Mouse (Mus musculus) MEL (cell line): Measurements from ENCODE around the gene Ucn2. TPM values are rescaled to one million over a fixed set of nuclear protein-coding genes. Genes with fewer than 3 reads are reported as not detected.

Experiments
- DNase-seq: peaks from one replicate; pipeline ENCODE4 v3.0.0; 2011; ENCODE audit warnings: low read depth, low spot score
- H3K27ac ChIP-seq: 2 replicates; pipeline ENCODE4 v1.5.1; 2012; ENCODE audit warnings: low read depth, mild to moderate bottlenecking, control low read depth, low read length, moderate library complexity; ENCODE audit not compliant: control insufficient read depth
- H3K27me3 ChIP-seq, 2 experiments: fragments of 150-350 bp in 1 of 2; sonication (generic) in 1 of 2; 2 replicates each; pipeline ENCODE4 v1.6.1; 2012; ENCODE audit warnings: low read length in 2 of 2, mild to moderate bottlenecking in 2 of 2, improper control_type of control experiment in 1 of 2, moderate library complexity in 1 of 2; ENCODE audit not compliant: insufficient read depth in 2 of 2, control insufficient read depth in 1 of 2
- H3K36me3 ChIP-seq, 2 experiments: 2 replicates each; pipeline ENCODE4 v1.6.1; 2012 to 2014; ENCODE audit warnings: low read length in 2 of 2, improper control_type of control experiment in 1 of 2, inconsistent platforms in 1 of 2, mild to moderate bottlenecking in 1 of 2; ENCODE audit not compliant: insufficient read depth in 2 of 2, control insufficient read depth in 1 of 2
- H3K4me1 ChIP-seq, 2 experiments: fragments of 150-350 bp in 1 of 2; sonication (generic) in 1 of 2; 2 replicates each; pipeline ENCODE4 v1.6.1; 2012; ENCODE audit warnings: low read length in 2 of 2, improper control_type of control experiment in 1 of 2, mild to moderate bottlenecking in 1 of 2; ENCODE audit not compliant: insufficient read depth in 2 of 2, control insufficient read depth in 1 of 2
- H3K4me3 ChIP-seq, 2 experiments: fragments of 150-350 bp in 1 of 2; sonication (generic) in 1 of 2; 2 replicates each; pipeline ENCODE4 v1.5.1; 2012; ENCODE audit warnings: low read depth in 2 of 2, low read length in 2 of 2, mild to moderate bottlenecking in 2 of 2, moderate library complexity in 2 of 2, control low read depth in 1 of 2, improper control_type of control experiment in 1 of 2; ENCODE audit not compliant: control insufficient read depth in 1 of 2, insufficient read depth in 1 of 2
- H3K79me2 ChIP-seq: 2 replicates; pipeline ENCODE4 v1.6.1; 2012; ENCODE audit warnings: mild to moderate bottlenecking, low read length, moderate library complexity; ENCODE audit not compliant: control insufficient read depth, poor library complexity, insufficient read depth
- H3K9ac ChIP-seq: 2 replicates; pipeline ENCODE4 v1.6.1; 2012; ENCODE audit warnings: low read depth, mild to moderate bottlenecking, control low read depth, low read length, moderate library complexity; ENCODE audit not compliant: control insufficient read depth, poor library complexity, severe bottlenecking
- H3K9me3 ChIP-seq: fragments of 150-350 bp; sonication (generic); replicated peaks from 2 replicates; pipeline ENCODE4 v1.6.1; 2012; ENCODE audit warnings: mild to moderate bottlenecking, low read length, improper control_type of control experiment, moderate library complexity; ENCODE audit not compliant: insufficient read depth
- BHLHE40 ChIP-seq: IDR thresholded peaks from 2 replicates; pipeline ENCODE4 v1.6.1; 2012; ENCODE audit warnings: low read depth, mild to moderate bottlenecking, inconsistent platforms, low read length, improper control_type of control experiment, borderline replicate concordance
- CHD1 ChIP-seq: IDR thresholded peaks from 2 replicates; pipeline ENCODE4 v1.6.1; 2012; ENCODE audit warnings: low read depth, mild to moderate bottlenecking, inconsistent platforms, low read length, improper control_type of control experiment
- CHD2 ChIP-seq: IDR thresholded peaks from 2 replicates; pipeline ENCODE4 v1.6.1; 2011; ENCODE audit warnings: low read length, improper control_type of control experiment
- CTCF ChIP-seq, 3 experiments: IDR thresholded peaks in 2 of 3; conservative IDR thresholded peaks in 1 of 3; 2 replicates each; pipeline ENCODE4 v1.5.1; 2011 to 2012; ENCODE audit warnings: low read length in 3 of 3, low read depth in 2 of 3, mild to moderate bottlenecking in 2 of 3, improper control_type of control experiment in 1 of 3, inconsistent platforms in 1 of 3, mixed read lengths in 1 of 3, moderate library complexity in 1 of 3; ENCODE audit not compliant: control insufficient read depth in 1 of 3, insufficient read depth in 1 of 3, poor library complexity in 1 of 3, severe bottlenecking in 1 of 3
- E2F4 ChIP-seq: IDR thresholded peaks from 2 replicates; pipeline ENCODE4 v1.6.1; 2011; ENCODE audit warnings: low read depth, low read length, improper control_type of control experiment, borderline replicate concordance
- ELF1 ChIP-seq: IDR thresholded peaks from 2 replicates; pipeline ENCODE4 v1.6.1; 2014; ENCODE audit warnings: low read depth, mild to moderate bottlenecking, inconsistent platforms, low read length, improper control_type of control experiment, moderate library complexity
- EP300 ChIP-seq, 2 experiments: IDR thresholded peaks; 2 replicates each; pipeline ENCODE4 v1.6.1; 2011; ENCODE audit warnings: improper control_type of control experiment in 2 of 2, low read length in 2 of 2, low read depth in 1 of 2, mild to moderate bottlenecking in 1 of 2
- HCFC1 ChIP-seq: IDR thresholded peaks from 2 replicates; pipeline ENCODE4 v1.6.1; 2012; ENCODE audit warnings: low read depth, mild to moderate bottlenecking, inconsistent platforms, low read length, improper control_type of control experiment, moderate library complexity
- KAT2A ChIP-seq: conservative IDR thresholded peaks from 2 replicates; pipeline ENCODE4 v1.6.1; 2012; ENCODE audit warnings: low read depth, low read length, improper control_type of control experiment, inconsistent platforms
- MAFK ChIP-seq: IDR thresholded peaks from 2 replicates; pipeline ENCODE4 v1.6.1; 2011; ENCODE audit warnings: low read depth, mild to moderate bottlenecking, low read length, improper control_type of control experiment, borderline replicate concordance
- MAX ChIP-seq: IDR thresholded peaks from 2 replicates; pipeline ENCODE4 v1.6.1; 2011; ENCODE audit warnings: low read length, improper control_type of control experiment
- MAZ ChIP-seq: IDR thresholded peaks from 2 replicates; pipeline ENCODE4 v1.6.1; 2012; ENCODE audit warnings: low read depth, mild to moderate bottlenecking, inconsistent platforms, low read length, improper control_type of control experiment
- MXI1 ChIP-seq: IDR thresholded peaks from 2 replicates; pipeline ENCODE4 v1.6.1; 2011; ENCODE audit warnings: mild to moderate bottlenecking, low read depth, low read length, improper control_type of control experiment
- MYB ChIP-seq: IDR thresholded peaks from 2 replicates; pipeline ENCODE4 v1.6.1; 2011; ENCODE audit warnings: mild to moderate bottlenecking, low read depth, low read length, improper control_type of control experiment
- NRF1 ChIP-seq: IDR thresholded peaks from 2 replicates; pipeline ENCODE4 v1.6.1; 2014; ENCODE audit warnings: low read depth, mild to moderate bottlenecking, inconsistent platforms, low read length, improper control_type of control experiment, moderate library complexity; ENCODE audit not compliant: poor library complexity, insufficient read depth, severe bottlenecking
- POLR2A ChIP-seq, 2 experiments: IDR thresholded peaks; 2 replicates each; pipeline ENCODE4 v1.6.1; 2011 to 2012; ENCODE audit warnings: low read length in 2 of 2, mild to moderate bottlenecking in 2 of 2, control low read depth in 1 of 2, improper control_type of control experiment in 1 of 2, low read depth in 1 of 2, moderate library complexity in 1 of 2; ENCODE audit not compliant: control insufficient read depth in 1 of 2, insufficient read depth in 1 of 2, poor library complexity in 1 of 2
- POLR2AphosphoS2 ChIP-seq: IDR thresholded peaks from 2 replicates; pipeline ENCODE4 v1.6.1; 2011; ENCODE audit warnings: low read length, improper control_type of control experiment
- RAD21 ChIP-seq: IDR thresholded peaks from 2 replicates; pipeline ENCODE4 v1.6.1; 2011; ENCODE audit warnings: mild to moderate bottlenecking, low read depth, low read length, improper control_type of control experiment
- RCOR1 ChIP-seq: IDR thresholded peaks from 2 replicates; pipeline ENCODE4 v1.6.1; 2012; ENCODE audit warnings: low read depth, mild to moderate bottlenecking, inconsistent platforms, low read length, improper control_type of control experiment
- SIN3A ChIP-seq: IDR thresholded peaks from 2 replicates; pipeline ENCODE4 v1.6.1; 2012; ENCODE audit warnings: low read length, improper control_type of control experiment, inconsistent platforms
- SMC3 ChIP-seq: IDR thresholded peaks from 2 replicates; pipeline ENCODE4 v1.6.1; 2011; ENCODE audit warnings: low read depth, low read length, improper control_type of control experiment
- TCF12 ChIP-seq: IDR thresholded peaks from 2 replicates; pipeline ENCODE4 v1.6.1; 2014; ENCODE audit warnings: low read depth, mild to moderate bottlenecking, inconsistent platforms, low read length, improper control_type of control experiment, moderate library complexity
- USF2 ChIP-seq, 2 experiments: IDR thresholded peaks; 2 replicates each; pipeline ENCODE4 v1.6.1; 2011 to 2012; ENCODE audit warnings: improper control_type of control experiment in 2 of 2, low read length in 2 of 2, borderline replicate concordance in 1 of 2, inconsistent platforms in 1 of 2, low read depth in 1 of 2, mild to moderate bottlenecking in 1 of 2; ENCODE audit not compliant: insufficient read depth in 1 of 2
- ZKSCAN1 ChIP-seq: IDR thresholded peaks from 2 replicates; pipeline ENCODE4 v1.6.1; 2012; ENCODE audit warnings: low read depth, mild to moderate bottlenecking, inconsistent platforms, low read length, improper control_type of control experiment, moderate library complexity
- ZMIZ1 ChIP-seq: IDR thresholded peaks from 2 replicates; pipeline ENCODE4 v1.6.1; 2012; ENCODE audit warnings: low read depth, mild to moderate bottlenecking, inconsistent platforms, low read length, improper control_type of control experiment, moderate library complexity
- ZNF384 ChIP-seq: IDR thresholded peaks from 2 replicates; pipeline ENCODE4 v1.6.1; 2012; ENCODE audit warnings: low read depth, mild to moderate bottlenecking, inconsistent platforms, low read length, improper control_type of control experiment
- polyA plus RNA-seq, 2 experiments: library from polyadenylated mRNA; stranded (reverse) in 1 of 2; unstranded in 1 of 2; fragments of >175 nt in 1 of 2; fragments of >200 nt in 1 of 2; gene quantifications; 2 replicates each; pipeline versions ENCODE4 v1.2.1 to v1.2.4; 2012; ENCODE audit warnings: low replicate concordance in 2 of 2, low read depth in 1 of 2; ENCODE audit not compliant: insufficient read length in 2 of 2, insufficient read depth in 1 of 2, missing spikeins in 1 of 2
- total RNA-seq: library from RNA; depleted of rRNA; stranded (reverse); fragments of 300-350 nt; gene quantifications from 2 replicates; pipeline ENCODE4 v1.2.3, GENCODE M21; 2012

The Ucn2 gene
- total and polyA plus RNA-seq, 3 experiments, result 0.12 to 0.19 TPM; not detected in 1

- H3K9me3 ChIP-seq, result no peaks in the 10 kb centered on the region
- H3K4me1 ChIP-seq, result peaks cover 8 to 31% of the 10 kb centered on the region in 2 experiments
- TF ChIP-seq ZMIZ1, result no peak
- TF ChIP-seq CHD2, result no peak
- TF ChIP-seq POLR2AphosphoS2, result no peak
- TF ChIP-seq ELF1, result peak; percentile 82
- no peak for TF ChIP-seq HCFC1
- no peak for TF ChIP-seq ZNF384
- peak in 1 of 2 experiments; percentile 38; a peak in 2 of 4 replicates for TF ChIP-seq POLR2A (IDR thresholded peaks at IDR 0.05; ENCODE audit: control insufficient read depth in 1 of 2, insufficient read depth in 1 of 2, low read depth in 1 of 2, low read length in 2 of 2, poor library complexity in 1 of 2)
- TF ChIP-seq NRF1, result no peak
- TF ChIP-seq EP300 (IDR thresholded peaks at IDR 0.05; ENCODE audit: low read depth in 1 of 2, low read length in 2 of 2), result no peak
- no peak for TF ChIP-seq MAFK
- TF ChIP-seq SIN3A, result peak; percentile 52; the same call in 1 of the 2 replicates
- no peak for TF ChIP-seq KAT2A
- 0 out of 2 replicates have a peak, but pooled peaks have one; percentile 13 for TF ChIP-seq MAX
- 0 out of 2 replicates have a peak, but pooled peaks have one; percentile 20 for TF ChIP-seq MXI1
- TF ChIP-seq BHLHE40, result no peak
- TF ChIP-seq SMC3, result no peak
- TF ChIP-seq MYB, result no peak
- peak; percentile 85; the same call in 1 of the 2 replicates for TF ChIP-seq MAZ
- no peak for TF ChIP-seq RAD21
- no peak for TF ChIP-seq E2F4
- no peak for TF ChIP-seq ZKSCAN1
- no peak for TF ChIP-seq TCF12
- TF ChIP-seq USF2 (IDR thresholded peaks at IDR 0.05; ENCODE audit: borderline replicate concordance in 1 of 2, insufficient read depth in 1 of 2, low read depth in 1 of 2, low read length in 2 of 2), result no peak
- TF ChIP-seq RCOR1, result peak; percentile 45; the same call in 1 of the 2 replicates
- TF ChIP-seq CHD1, result no peak
- no peak for TF ChIP-seq CTCF (IDR thresholded peaks at IDR 0.05 in 2 of 3, conservative IDR thresholded peaks at IDR 0.05 in 1 of 3; ENCODE audit: control insufficient read depth in 1 of 3, insufficient read depth in 1 of 3, low read depth in 2 of 3, low read length in 3 of 3, poor library complexity in 1 of 3, severe bottlenecking in 1 of 3)
- DNase-seq, result peak; percentile 92
- no peaks in the 10 kb centered on the region for H3K79me2 ChIP-seq
- H3K27me3 ChIP-seq, result no peaks in the 10 kb centered on the region
- peak overlapping the region; percentile 63 for H3K9ac ChIP-seq
- peak overlapping the region; percentile 77 for H3K27ac ChIP-seq
- H3K4me3 ChIP-seq, result peak overlapping the region; percentile 45 to 49
- peaks cover 0 to 22% of the 10 kb centered on the region in 2 experiments; a peak in 2 of 4 replicates for H3K36me3 ChIP-seq
Observed at GRCm38 (mm10) chr9:108999167-108999526, 13.3 kb downstream of the Ucn2 start.
